Mouse (Mus musculus): Measurements from ENCODE around the gene Osm. TPM values are rescaled to one million over a fixed set of nuclear protein-coding genes. Genes with fewer than 3 reads are reported as not detected.

Gene Osm
- polyA plus RNA-seq, 1 experiment from 2014 or later, result 0.33 TPM

DNA sequence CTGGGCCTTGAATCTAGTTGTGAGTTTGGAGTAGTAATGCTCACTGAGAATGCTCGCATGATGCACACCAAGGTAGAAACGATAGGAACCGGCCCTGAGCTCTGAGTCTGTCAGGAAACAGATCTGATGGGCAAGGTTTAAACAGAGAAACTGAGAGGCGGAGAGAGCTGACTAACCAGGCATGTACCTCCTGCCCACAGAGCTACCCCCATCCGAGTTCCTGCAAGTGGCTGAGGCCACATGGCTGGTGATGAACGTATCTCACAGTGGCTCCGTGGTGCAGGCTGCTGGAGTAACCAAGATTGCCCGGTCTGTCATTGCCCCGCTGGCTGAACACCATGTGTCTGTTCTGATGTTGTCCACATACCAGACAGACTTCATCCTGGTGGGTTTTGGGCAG is 16.3 kb upstream of the Osm start:
- no peak overlapping the region for H3K4me3 ChIP-seq (ENCODE audit: low read length)
- no peak overlapping the region for H3K9ac ChIP-seq (ENCODE audit: low read length)
- H3K36me3 ChIP-seq (ENCODE audit: control insufficient read depth, insufficient read depth), result peaks cover 3% of the 10 kb centered on the region
- H3K27me3 ChIP-seq (ENCODE audit: control insufficient read depth, insufficient read depth, low read length), result no peaks in the 10 kb centered on the region
- H3K9me3 ChIP-seq (replicated peaks; ENCODE audit: control insufficient read depth, low read length), result no peaks in the 10 kb centered on the region
- ATAC-seq (replicated peaks; ENCODE audit: extremely low read depth, insufficient read depth, low FRiP score), result no peak
- no peak overlapping the region for H3K4me2 ChIP-seq (ENCODE audit: low read depth, low read length)
- H3K27ac ChIP-seq (ENCODE audit: low read length), result no peak overlapping the region
- peaks cover 13% of the 10 kb centered on the region for H3K4me1 ChIP-seq (ENCODE audit: control insufficient read depth, insufficient read depth, low read length)
- WGBS, result 58% methylated on average over 9 of the region's 9 CpGs

DNA sequence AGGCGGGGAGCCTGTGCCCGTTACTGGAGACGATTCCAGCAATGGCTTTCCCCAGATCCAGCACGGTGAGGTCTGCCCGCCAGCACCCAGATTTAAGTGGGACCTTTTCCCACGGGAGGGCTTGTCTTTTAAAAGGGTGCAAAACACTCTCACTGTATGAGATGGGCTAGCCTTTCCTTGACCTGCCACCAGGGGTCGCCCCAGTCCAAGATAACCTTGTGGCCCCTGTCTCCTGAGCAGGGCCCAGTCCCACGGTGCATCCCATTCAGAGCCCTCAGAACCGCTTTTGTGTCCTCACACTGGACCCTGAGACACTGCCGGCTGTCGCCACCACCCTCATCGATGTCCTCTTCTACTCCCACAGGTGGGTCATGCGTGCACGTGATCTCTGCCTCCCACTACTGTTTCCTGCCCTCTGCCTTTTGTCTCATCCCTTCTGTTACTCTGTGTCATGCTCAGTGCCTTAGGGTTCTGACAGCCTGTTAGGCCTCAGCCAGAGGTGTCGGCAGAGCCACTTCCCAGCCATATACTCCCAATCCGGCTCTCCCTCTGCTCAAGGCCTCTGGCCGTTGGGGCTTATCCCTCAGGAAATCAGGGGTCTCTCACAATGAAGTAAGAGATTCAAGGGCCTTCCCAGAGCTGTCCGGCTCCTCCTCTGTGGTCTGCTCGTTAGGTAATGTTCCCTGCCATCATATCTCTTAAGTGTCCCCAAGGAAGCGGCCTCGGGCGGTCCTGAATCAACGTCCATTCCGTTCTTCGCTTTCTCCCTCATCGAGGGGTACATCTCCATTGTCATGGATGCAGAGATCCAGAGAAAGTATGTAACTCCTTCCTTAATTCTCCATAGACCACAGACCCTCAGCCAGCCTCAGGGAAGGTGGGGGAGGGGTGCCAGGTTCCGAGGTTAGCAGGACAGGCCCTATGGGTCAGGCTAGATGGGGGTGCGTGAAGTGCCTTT is 15.5 kb upstream of the Osm start:
- H3K36me3 ChIP-seq (ENCODE audit: control insufficient read depth, insufficient read depth), result no peaks in the 10 kb centered on the region
- H3K27me3 ChIP-seq (ENCODE audit: control insufficient read depth, insufficient read depth, low read length), result no peaks in the 10 kb centered on the region
- peaks cover 13% of the 10 kb centered on the region for H3K4me1 ChIP-seq (ENCODE audit: control insufficient read depth, insufficient read depth, low read length)
- ATAC-seq (replicated peaks; ENCODE audit: extremely low read depth, insufficient read depth, low FRiP score), result no peak
- no peak overlapping the region for H3K27ac ChIP-seq (ENCODE audit: low read length)
- H3K9me3 ChIP-seq (replicated peaks; ENCODE audit: control insufficient read depth, low read length), result no peaks in the 10 kb centered on the region
- no peak overlapping the region for H3K9ac ChIP-seq (ENCODE audit: low read length)
- no peak overlapping the region for H3K4me3 ChIP-seq (ENCODE audit: low read length)
- WGBS, result 50% methylated on average over 28 of the region's 28 CpGs
- no peak overlapping the region for H3K4me2 ChIP-seq (ENCODE audit: low read depth, low read length)

DNA sequence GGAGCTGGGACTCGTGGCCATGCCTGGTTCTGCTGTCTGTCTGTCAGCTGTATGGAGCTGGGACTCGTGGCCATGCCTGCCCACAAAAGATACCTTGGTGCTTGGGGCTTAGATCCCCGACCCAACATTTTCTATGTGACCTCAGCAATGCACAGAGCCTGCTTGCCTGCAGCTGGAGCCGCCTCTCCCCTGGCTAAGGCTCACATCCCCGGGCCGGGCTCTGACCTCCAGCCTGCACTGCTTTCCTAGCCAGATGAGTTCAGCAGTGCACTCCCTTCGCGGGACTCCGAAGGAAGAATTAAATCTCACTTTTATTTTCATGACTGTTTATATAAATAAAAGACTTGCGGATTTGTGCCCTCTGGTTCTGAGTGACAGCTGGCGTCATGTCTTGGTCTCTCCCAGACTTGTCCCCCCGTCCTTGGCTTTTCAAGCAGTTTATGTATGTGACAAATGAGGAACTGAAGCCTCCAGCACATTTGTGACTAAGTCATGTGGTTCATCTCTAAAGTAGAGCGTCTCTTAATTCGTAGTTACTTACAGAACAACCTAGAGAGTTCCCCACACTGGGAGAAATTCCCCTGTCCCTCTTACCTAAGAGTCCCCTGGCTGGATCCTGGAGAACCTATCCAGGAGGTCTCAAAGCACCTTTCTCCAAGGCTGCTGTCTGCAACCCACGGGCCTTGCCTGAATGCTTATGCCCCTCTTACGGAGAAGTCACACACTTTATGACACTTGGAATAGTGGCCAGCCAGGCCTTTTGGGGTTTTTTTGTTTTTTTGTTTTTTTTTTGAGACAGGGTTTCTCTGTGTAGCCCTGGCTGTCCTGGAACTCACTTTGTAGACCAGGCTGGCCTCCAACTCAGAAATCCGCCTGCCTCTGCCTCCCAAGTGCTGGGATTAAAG is 13.9 kb upstream of the Osm start:
- Histone ChIP-seq H3K4me3 (ENCODE audit: low read length) (no peak overlapping the region), H3K4me1 (ENCODE audit: control insufficient read depth, insufficient read depth, low read length) (peaks cover 10% of the 10 kb centered on the region), H3K9ac (ENCODE audit: low read length) (no peak overlapping the region), H3K27me3 (ENCODE audit: control insufficient read depth, insufficient read depth, low read length) (no peaks in the 10 kb centered on the region), H3K27ac (ENCODE audit: low read length) (no peak overlapping the region), H3K9me3 (replicated peaks; ENCODE audit: control insufficient read depth, low read length) (no peaks in the 10 kb centered on the region), H3K4me2 (ENCODE audit: low read depth, low read length) (no peak overlapping the region), H3K36me3 (ENCODE audit: control insufficient read depth, insufficient read depth) (no peaks in the 10 kb centered on the region)
- 68% methylated on average over 17 of the region's 17 CpGs for WGBS
- no peak for ATAC-seq (replicated peaks; ENCODE audit: extremely low read depth, insufficient read depth, low FRiP score)

DNA sequence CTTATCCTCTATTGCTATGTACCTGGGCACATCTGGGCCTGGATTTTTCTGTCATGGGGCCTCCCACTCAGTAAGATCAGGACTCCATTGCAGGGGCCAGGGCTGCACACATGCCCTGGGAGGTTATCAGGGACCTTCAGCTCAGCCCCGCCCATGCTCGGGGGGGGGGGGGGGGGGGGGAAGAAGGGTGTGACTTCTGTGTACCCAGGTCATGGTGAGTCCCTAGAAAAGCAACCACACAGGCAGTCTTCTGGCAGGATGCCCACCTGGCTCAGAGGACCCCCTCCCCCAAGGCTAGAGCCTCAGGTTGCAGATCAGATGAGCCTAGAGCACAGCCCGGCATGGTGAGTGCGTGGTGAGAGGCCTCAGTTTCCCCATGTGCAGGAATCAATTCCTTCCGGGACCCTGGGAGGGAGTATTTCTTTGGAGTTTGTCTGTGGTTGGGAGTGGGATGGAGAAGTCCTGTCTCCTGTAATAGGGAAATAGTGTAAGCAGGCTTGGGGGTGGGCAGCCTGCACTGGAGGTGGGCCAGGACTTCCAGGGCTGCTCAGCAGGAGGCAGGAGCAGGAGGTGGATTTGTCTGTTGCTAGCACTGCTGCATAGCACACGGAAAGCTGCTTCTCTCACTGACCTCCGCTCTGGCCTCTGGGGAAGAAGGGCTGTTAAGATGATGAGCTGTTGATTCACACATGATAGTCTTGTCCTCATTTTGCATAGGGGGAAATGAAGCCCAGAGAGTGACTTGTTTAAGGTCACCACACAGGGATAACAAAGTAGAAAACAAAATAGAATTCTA is 12.6 kb upstream of the Osm start:
- Histone ChIP-seq H3K9me3 (replicated peaks; ENCODE audit: control insufficient read depth, low read length) (no peaks in the 10 kb centered on the region), H3K4me2 (ENCODE audit: low read depth, low read length) (no peak overlapping the region), H3K27me3 (ENCODE audit: control insufficient read depth, insufficient read depth, low read length) (no peaks in the 10 kb centered on the region), H3K27ac (ENCODE audit: low read length) (no peak overlapping the region), H3K9ac (ENCODE audit: low read length) (no peak overlapping the region), H3K36me3 (ENCODE audit: control insufficient read depth, insufficient read depth) (no peaks in the 10 kb centered on the region), H3K4me1 (ENCODE audit: control insufficient read depth, insufficient read depth, low read length) (peaks cover 7% of the 10 kb centered on the region), H3K4me3 (ENCODE audit: low read length) (no peak overlapping the region)
- no peak for ATAC-seq (replicated peaks; ENCODE audit: extremely low read depth, insufficient read depth, low FRiP score)
- whole genome bisulfite sequencing, result 36% methylated on average over 5 of the region's 7 CpGs

DNA sequence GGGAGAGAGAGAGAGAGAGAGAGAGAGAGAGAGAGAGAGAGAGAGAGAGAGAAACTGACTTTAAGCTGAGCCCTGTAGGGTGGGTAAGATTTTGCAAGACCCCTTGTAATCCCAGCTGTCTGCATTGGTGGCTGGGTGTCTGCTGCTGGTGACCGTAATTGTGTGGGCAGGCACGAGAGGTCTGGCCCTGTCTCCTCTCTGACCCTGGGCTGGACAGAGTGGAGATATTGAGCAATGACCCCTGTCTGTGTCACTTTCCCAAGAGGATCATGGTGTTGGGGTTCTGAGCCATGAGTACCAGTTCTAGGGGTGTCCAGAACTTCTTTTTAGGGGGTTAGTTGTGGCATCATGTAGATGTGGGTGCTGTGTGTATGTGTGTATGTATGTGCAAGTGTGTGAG is 12.0 kb upstream of the Osm start:
- H3K9me3 ChIP-seq (replicated peaks; ENCODE audit: control insufficient read depth, low read length), result no peaks in the 10 kb centered on the region
- no peak for ATAC-seq (replicated peaks; ENCODE audit: extremely low read depth, insufficient read depth, low FRiP score)
- no peak overlapping the region for H3K9ac ChIP-seq (ENCODE audit: low read length)
- no peak overlapping the region for H3K27ac ChIP-seq (ENCODE audit: low read length)
- peaks cover 2% of the 10 kb centered on the region for H3K4me1 ChIP-seq (ENCODE audit: control insufficient read depth, insufficient read depth, low read length)
- H3K36me3 ChIP-seq (ENCODE audit: control insufficient read depth, insufficient read depth), result no peaks in the 10 kb centered on the region
- no peak overlapping the region for H3K4me3 ChIP-seq (ENCODE audit: low read length)
- no peaks in the 10 kb centered on the region for H3K27me3 ChIP-seq (ENCODE audit: control insufficient read depth, insufficient read depth, low read length)
- no peak overlapping the region for H3K4me2 ChIP-seq (ENCODE audit: low read depth, low read length)
- WGBS, result 50% methylated on average over 2 of the region's 2 CpGs

DNA sequence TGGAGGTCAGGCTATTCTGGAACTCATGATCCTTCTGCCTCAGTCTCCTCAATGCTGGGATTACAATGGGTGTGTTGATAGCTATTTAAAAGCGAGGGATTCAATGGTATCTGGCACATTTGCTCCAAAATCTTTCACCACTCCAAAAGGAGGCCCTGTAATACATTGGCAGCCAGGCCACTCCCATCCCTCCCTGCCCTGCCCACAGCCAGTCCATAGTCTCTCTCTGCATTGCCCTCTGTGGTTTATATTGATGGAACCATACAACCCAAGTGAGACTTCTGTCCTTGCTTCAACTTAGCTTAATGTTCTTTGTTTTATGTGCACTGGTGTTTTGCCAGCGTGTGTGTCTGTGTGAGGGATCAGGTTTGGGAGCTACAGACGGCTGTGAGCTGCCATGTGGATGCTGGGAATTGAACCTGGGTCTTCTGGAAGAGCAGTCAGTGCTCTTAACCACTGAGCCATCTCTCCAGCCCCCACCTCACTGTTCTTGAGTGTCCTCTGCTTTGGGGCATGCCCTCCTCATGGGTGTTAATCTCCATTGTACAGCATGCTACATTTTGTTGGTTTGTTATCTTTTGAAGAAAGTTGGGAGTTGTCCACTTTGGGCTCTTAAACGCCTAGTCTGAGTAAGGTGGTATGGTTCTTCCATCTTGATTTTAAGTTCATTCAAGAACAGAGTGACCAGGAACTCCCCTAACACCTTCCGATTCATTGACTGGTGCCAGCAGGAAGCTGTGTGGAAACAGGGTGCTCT is 9.5 kb upstream of the Osm start:
- Histone ChIP-seq H3K9me3 (replicated peaks; ENCODE audit: control insufficient read depth, low read length) (no peaks in the 10 kb centered on the region), H3K4me1 (ENCODE audit: control insufficient read depth, insufficient read depth, low read length) (no peaks in the 10 kb centered on the region), H3K36me3 (ENCODE audit: control insufficient read depth, insufficient read depth) (no peaks in the 10 kb centered on the region), H3K4me3 (ENCODE audit: low read length) (no peak overlapping the region), H3K4me2 (ENCODE audit: low read depth, low read length) (no peak overlapping the region), H3K27me3 (ENCODE audit: control insufficient read depth, insufficient read depth, low read length) (no peaks in the 10 kb centered on the region), H3K27ac (ENCODE audit: low read length) (no peak overlapping the region), H3K9ac (ENCODE audit: low read length) (no peak overlapping the region)
- ATAC-seq (replicated peaks; ENCODE audit: extremely low read depth, insufficient read depth, low FRiP score), result no peak
- 74% methylated on average over 5 of the region's 5 CpGs for WGBS

DNA sequence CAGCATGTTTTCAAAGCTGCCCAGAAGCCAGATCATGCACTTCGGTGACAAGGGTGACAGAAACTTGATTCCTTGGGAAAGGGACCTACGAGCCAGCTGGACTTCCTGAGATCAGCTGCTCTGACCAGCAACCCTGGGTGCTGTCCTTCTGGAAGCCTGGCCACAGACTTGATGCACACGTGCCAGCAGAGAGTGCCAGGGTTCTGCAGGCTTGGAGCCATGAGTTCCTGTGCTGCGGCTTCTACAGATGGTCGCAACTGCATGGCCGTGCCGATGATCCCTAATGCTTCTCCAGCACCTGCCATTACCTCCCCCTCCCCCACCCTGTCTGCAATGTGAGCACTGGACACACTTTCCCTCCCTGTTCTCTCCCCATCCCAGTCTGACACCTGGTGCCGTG is 7.8 kb upstream of the Osm start:
- Histone ChIP-seq H3K36me3 (ENCODE audit: control insufficient read depth, insufficient read depth) (no peaks in the 10 kb centered on the region), H3K4me1 (ENCODE audit: control insufficient read depth, insufficient read depth, low read length) (no peaks in the 10 kb centered on the region), H3K9ac (ENCODE audit: low read length) (no peak overlapping the region), H3K9me3 (replicated peaks; ENCODE audit: control insufficient read depth, low read length) (no peaks in the 10 kb centered on the region), H3K27me3 (ENCODE audit: control insufficient read depth, insufficient read depth, low read length) (no peaks in the 10 kb centered on the region), H3K27ac (ENCODE audit: low read length) (no peak overlapping the region), H3K4me3 (ENCODE audit: low read length) (no peak overlapping the region), H3K4me2 (ENCODE audit: low read depth, low read length) (no peak overlapping the region)
- no peak for ATAC-seq (replicated peaks; ENCODE audit: extremely low read depth, insufficient read depth, low FRiP score)
- 29% methylated on average over 8 of the region's 8 CpGs for WGBS

DNA sequence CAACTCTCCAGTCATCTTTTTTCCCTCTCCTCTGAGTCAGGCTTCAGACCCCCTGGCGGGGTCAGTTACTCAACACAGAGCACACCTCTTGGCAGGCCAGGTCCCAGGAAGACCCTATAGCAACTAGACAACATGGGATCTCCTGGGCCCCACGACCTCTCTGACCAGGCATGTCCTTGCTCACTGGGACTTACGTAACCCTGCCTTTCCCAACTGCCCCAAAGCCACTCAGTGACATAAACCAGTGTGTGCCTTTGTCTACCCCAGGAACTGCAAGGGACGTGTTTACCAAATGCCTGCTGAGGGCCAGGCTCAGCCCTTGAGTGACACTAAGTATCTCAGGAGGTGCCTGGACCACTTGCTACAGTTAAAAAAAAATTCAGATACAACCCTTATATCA is 6.4 kb upstream of the Osm start:
- WGBS, result 67% methylated on average over 4 of the region's 4 CpGs
- Histone ChIP-seq H3K27ac (ENCODE audit: low read length) (no peak overlapping the region), H3K9me3 (replicated peaks; ENCODE audit: control insufficient read depth, low read length) (no peaks in the 10 kb centered on the region), H3K4me3 (ENCODE audit: low read length) (no peak overlapping the region), H3K4me1 (ENCODE audit: control insufficient read depth, insufficient read depth, low read length) (no peaks in the 10 kb centered on the region), H3K4me2 (ENCODE audit: low read depth, low read length) (no peak overlapping the region), H3K27me3 (ENCODE audit: control insufficient read depth, insufficient read depth, low read length) (no peaks in the 10 kb centered on the region), H3K36me3 (ENCODE audit: control insufficient read depth, insufficient read depth) (no peaks in the 10 kb centered on the region), H3K9ac (ENCODE audit: low read length) (no peak overlapping the region)
- no peak for ATAC-seq (replicated peaks; ENCODE audit: extremely low read depth, insufficient read depth, low FRiP score)
